Comparison of ENCODE assay signal across 26 mouse cellular contexts in genomic region chr17:87696814-87697213, GRCm38 (mm10).
"Had no signal": no experiment of that assay in that cellular context is flagged by ENCODE, and none has a peak within 500 bp of the region (broad histone marks: within the 10 kb centered on the region; RNA-seq: fewer than 3 reads in every experiment).

No protein-coding gene starts in this region.

- H3K4me3 ChIP-seq: heart, embryonic 10.5 days; heart, embryonic 12.5 days; hindbrain, embryonic 10.5 days; hindbrain, embryonic 12.5 days; intestine, embryonic 15.5 days; layer of hippocampus, adult 2 months; left cerebral cortex, adult 2 months; limb, embryonic 13.5 days; limb, embryonic 15.5 days; liver, embryonic 13.5 days; liver, embryonic 15.5 days had no signal

- H3K9ac ChIP-seq: heart, embryonic 12.5 days; hindbrain, embryonic 12.5 days; hindbrain, embryonic 14.5 days; intestine, embryonic 15.5 days; limb, embryonic 13.5 days; limb, embryonic 15.5 days; liver, embryonic 13.5 days; liver, embryonic 15.5 days; liver, postnatal 0 days had no signal

- H3K27ac ChIP-seq: heart, embryonic 10.5 days; hindbrain, embryonic 10.5 days; hindbrain, embryonic 12.5 days; hindbrain, embryonic 14.5 days; intestine, embryonic 15.5 days; layer of hippocampus, adult 2 months; left cerebral cortex, adult 2 months; limb, embryonic 13.5 days; limb, embryonic 15.5 days; liver, embryonic 13.5 days; liver, embryonic 15.5 days had no signal

- H3K27me3 ChIP-seq: heart, embryonic 12.5 days; hindbrain, embryonic 12.5 days; intestine, embryonic 15.5 days; limb, embryonic 13.5 days; limb, embryonic 15.5 days; liver, embryonic 13.5 days; liver, embryonic 15.5 days had no signal

- ATAC-seq: hindbrain, embryonic 16.5 days; inflammation-experienced regulatory T-cells, adult 6 months; intestine, embryonic 15.5 days; intestine, postnatal 0 days; liver, postnatal 0 days had no signal

- DNase-seq: gastrocnemius, postnatal 14 days; heart, adult 18-20 months; heart, postnatal 10 days; heart, postnatal 4 days; kidney, adult 18-20 months; kidney, adult 8-10 months; kidney, postnatal 10 days; kidney, postnatal 25 days; kidney, postnatal 4 days; left cerebral cortex, postnatal 4 days; liver, embryonic 13.5 days had no signal

- H3K4me1 ChIP-seq: hindbrain, embryonic 10.5 days; intestine, embryonic 15.5 days; limb, embryonic 15.5 days; liver, embryonic 13.5 days; liver, embryonic 15.5 days had no signal

- H3K4me2 ChIP-seq: heart, embryonic 12.5 days; hindbrain, embryonic 12.5 days; hindbrain, embryonic 14.5 days; intestine, embryonic 15.5 days; limb, embryonic 13.5 days; limb, embryonic 15.5 days; liver, embryonic 13.5 days; liver, embryonic 15.5 days had no signal

- H3K9me3 ChIP-seq: heart, embryonic 10.5 days; heart, embryonic 12.5 days; hindbrain, embryonic 10.5 days; hindbrain, embryonic 12.5 days; intestine, embryonic 15.5 days; limb, embryonic 13.5 days; limb, embryonic 15.5 days; liver, embryonic 13.5 days; liver, embryonic 15.5 days had no signal
